Mouse (Mus musculus): ENCODE measurements around the gene Slc6a17.

The Slc6a17 gene

GRCm38 (mm10) chr3:107524547-107524946 is 6.7 kb upstream of the Slc6a17 start:
- no peak for DNase-seq (ENCODE audit: low read depth, low spot score)

- DNase-seq (ENCODE audit: low read depth, low spot score) = no peak
These were observed 3.1 kb upstream of the Slc6a17 start for GRCm38 (mm10) chr3:107520931-107521330.

DNA sequence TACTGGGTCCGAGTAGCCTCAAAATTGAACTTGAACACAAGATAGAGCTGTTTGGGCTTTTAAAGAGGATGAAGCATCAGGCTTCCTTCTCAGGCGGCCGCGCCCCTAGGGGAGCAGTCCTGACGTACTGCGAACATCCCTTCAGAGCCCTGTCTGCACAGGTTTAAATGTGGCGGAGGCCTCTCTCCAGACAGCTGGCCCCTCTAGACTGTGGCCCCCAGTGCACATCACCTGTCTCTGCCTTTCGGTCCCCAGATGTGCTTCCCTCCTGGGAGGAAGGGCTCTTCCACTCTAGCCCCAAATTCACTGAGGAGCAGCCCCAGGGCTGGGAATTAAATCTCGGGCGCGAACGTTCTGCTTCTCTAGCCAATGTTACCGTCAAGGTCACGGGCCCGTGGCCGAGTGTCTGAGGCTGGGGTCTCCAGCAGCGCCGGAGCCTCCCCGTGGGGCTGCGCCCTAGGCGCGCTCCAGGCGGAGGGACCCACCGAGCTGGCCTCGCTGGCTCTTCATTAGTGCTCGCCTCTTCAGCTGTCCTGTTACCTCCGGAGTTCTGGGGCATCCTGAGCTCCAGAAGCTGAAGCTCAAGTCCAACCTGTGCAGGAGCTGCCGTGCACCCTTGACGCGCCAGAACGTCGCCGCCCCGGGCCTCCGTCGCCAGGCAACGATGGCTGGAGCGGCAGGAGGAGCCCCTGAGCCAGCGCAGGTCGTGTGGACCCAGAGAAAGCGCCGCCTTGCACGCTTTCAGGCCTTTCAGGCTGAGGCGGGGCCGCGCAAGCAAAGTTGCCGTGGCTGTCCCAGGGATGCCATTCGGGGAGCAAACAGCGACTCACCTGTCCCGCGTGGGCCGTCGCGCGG is 815 bp downstream of the Slc6a17 start:
- DNase-seq (ENCODE audit: low read depth, low spot score) = no peak

DNA sequence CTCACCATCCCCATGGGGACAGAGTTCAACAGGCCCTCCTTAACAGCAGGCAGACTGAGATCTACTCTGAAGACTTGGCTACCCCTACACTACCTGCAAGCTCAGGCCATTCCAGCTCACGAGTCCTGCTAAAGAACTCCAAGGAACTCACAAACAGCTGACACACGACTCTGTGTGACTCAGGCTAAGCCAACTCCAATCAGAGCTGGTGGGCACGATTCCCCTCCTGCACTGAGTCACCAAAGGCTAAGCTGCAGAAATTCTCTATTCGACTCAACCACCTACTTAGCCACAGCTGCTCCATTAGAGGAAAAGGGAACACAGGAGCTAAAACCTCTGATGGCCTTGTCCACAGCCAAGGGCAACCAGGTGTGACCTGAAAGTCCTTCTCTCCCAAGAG is 1.8 kb downstream of the Slc6a17 start:
- no peak for DNase-seq (ENCODE audit: low read depth, low spot score)

DNA sequence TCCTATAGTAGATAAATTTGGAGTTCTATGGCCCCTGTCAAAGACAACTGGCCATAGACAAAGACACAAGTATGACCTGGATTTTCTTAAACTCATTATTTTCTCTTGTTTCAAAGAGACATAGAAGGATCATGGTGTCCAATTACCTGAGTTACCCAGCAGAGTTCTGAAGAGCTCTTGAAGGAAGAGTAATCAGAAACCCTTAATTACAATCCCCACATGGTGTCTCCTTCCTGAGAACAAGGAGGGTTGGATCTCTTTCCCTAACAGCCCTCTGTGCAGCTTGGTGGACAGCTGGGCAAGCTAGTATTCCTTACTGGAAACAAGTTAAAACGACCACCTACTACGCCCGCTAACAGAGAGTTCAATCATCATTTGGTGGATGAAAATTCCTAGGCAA is 6.4 kb downstream of the Slc6a17 start:
- DNase-seq (ENCODE audit: low read depth, low spot score) = no peak

DNA sequence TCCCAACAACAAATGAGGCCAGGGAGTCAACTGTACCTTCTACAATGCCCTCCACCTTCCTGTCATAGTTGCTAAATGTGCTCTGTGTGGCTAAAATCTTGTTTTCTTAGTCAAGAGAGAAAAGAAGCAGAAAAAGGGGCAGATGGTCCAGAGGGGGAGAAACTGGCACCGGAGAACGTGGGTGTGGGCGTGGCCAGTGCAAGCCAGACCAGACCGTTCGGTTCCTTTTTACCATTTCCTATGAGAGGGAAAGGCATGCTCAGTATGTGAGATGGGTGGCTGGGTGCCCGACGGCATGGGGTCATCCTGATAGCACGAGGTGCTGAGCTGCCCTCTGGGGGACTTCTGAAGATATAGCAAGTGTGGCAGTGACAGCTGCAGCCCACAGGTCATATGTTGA is 9.1 kb downstream of the Slc6a17 start:
- no peak for DNase-seq (ENCODE audit: low read depth, low spot score)

DNA sequence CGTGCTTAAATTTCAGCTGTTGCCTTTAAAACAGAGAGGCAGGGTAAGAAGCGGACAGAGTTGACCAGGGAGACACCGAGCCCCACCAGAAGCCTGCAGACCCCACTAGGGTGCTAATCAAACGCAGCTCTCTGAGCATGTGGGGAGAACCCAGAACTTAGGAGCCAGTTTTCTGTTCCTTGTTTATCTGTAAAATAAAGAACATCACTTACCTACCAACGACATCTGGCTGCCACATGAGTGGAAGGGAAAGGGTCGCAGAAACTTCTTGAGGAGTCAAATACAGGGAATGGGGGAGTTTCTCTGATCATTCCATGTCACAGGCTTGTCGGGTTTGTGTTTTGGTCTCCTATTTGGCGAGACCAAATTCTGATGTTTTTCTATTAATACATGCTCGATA is 9.9 kb downstream of the Slc6a17 start:
- DNase-seq (ENCODE audit: low read depth, low spot score) = no peak

GRCm38 (mm10) chr3:107506531-107506930 is 11.3 kb downstream of the Slc6a17 start:
- no peak for DNase-seq (ENCODE audit: low read depth, low spot score)

GRCm38 (mm10) chr3:107505464-107506367 is 12.1 kb downstream of the Slc6a17 start:
- no peak for DNase-seq (ENCODE audit: low read depth, low spot score)

- DNase-seq (ENCODE audit: low read depth, low spot score) = no peak
These were observed 13.3 kb downstream of the Slc6a17 start for GRCm38 (mm10) chr3:107504542-107504941.

- no peak for DNase-seq (ENCODE audit: low read depth, low spot score)
These were observed 14.1 kb downstream of the Slc6a17 start for GRCm38 (mm10) chr3:107503716-107504115.

- no peak for DNase-seq (ENCODE audit: low read depth, low spot score)
These were observed 16.1 kb downstream of the Slc6a17 start for GRCm38 (mm10) chr3:107501702-107502151.

DNA sequence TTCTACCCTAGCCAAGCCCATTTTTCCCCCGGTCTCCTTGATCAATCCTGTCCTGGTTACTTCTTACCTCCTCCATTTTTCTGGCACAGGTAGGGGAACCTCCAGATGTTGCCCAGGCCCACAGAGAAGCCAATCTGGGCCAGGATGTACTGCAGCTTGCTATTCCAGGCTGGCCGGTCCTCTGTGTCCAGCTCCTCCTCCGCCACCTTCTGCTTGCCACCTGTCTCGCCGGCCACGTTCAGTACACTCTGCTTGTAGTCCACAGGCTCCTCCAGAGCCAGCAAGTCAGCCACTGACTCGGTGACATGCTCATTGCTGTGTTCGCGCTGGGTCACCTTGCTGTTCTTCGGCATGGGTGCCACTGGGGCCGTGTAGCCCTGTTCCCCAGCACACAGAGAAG is 17.5 kb downstream of the Slc6a17 start:
- DNase-seq (ENCODE audit: low read depth, low spot score) = no peak

- no peak for DNase-seq (ENCODE audit: low read depth, low spot score)
These were observed 21.6 kb downstream of the Slc6a17 start for GRCm38 (mm10) chr3:107496086-107496850.

GRCm38 (mm10) chr3:107495524-107495923 is 22.3 kb downstream of the Slc6a17 start:
- no peak for DNase-seq (ENCODE audit: low read depth, low spot score)

DNA sequence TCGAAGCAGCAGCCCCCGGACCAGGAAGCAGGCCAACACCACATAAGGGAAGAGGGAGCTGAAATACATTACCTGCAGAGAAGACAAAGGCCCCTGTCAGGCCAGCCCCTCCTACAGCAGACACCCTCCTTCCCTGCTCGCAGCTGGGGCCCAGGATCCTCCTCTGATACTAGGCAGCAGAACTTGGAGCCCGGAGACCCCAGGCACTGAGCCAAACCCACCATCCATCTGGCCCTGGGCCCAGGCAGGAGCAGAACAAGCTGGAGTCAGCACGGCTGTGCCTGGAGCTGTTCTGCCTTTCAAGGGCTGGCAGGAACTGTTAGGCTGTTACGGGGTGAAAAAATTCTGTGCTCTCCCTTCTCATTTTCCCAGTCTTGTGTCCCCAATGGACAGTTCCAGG is 26.4 kb downstream of the Slc6a17 start:
- no peak for DNase-seq (ENCODE audit: low read depth, low spot score)

GRCm38 (mm10) chr3:107488637-107489036 is 29.2 kb downstream of the Slc6a17 start:
- DNase-seq (ENCODE audit: low read depth, low spot score) = no peak

GRCm38 (mm10) chr3:107483290-107483689 is 34.5 kb downstream of the Slc6a17 start:
- no peak for DNase-seq (ENCODE audit: low read depth, low spot score)

DNA sequence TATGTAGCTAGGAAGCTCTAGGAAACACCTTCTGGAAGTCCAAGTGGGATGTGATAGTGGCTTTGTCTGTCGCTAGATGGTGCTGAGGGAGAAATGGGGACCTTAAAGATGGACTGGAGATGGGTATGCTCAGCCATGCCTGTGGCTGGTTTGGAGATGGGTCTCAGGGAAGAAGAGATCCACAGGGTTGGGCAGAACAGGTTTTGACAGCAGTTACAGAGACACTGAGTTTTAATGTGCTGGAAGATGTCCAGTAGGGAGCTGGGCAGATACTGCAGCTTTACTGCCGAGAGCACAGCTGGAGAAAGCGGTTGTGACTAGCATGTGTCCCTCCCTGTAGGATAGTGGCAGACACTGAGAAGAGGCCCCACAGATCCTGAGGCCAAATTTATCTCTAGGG is 37.2 kb downstream of the Slc6a17 start:
- DNase-seq (ENCODE audit: low read depth, low spot score) = no peak

DNA sequence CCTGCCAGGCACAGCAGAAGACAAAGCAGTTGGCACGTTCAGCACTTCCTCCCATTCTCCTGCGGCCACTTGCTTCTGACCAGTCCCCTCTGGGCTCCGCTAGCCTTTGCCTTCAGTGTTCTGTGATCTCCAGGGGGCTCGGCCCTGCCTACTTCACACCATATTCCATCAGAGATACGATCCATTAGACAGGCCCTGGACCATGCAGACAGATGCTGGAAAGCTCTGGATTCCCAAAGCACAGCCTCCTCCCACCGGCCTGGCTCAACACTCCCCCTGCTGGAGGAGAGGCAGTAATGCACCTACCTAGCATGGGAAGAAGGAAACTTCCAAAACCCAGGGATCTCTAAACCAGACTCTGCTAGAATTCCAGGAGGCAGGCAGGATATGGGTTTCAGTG is 45.6 kb downstream of the Slc6a17 start:
- DNase-seq (ENCODE audit: low read depth, low spot score) = peak; percentile 11

GRCm38 (mm10) chr3:107469059-107469458 is 48.8 kb downstream of the Slc6a17 start:
- no peak for DNase-seq (ENCODE audit: low read depth, low spot score)

DNA sequence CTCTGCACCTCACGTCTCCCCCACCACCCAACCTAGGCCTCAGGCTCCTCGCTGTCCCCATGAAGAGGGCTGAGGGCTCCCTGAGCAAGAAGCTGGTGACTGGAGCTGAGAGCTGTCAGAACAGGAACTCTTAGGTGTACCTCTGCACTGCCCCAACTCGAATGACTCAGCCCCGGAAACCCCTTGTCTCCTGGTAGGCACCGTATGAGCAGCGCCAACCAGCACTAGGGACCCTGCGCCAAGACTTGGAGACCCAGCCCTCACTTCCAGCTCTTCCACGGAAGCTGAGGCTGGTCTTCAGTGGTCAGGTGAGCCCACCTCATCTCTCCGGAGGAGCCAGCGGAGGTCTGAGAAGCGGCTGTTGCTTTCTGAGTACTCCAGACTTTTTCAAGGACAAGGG is 49.7 kb downstream of the Slc6a17 start:
- no peak for DNase-seq (ENCODE audit: low read depth, low spot score)
